Mouse (Mus musculus) ES-E14 (cell line): ENCODE results near the gene Mettl1.

Experiments
- HCFC1 ChIP-seq: IDR thresholded peaks from 2 replicates; pipeline ENCODE4 v1.6.1; 2012; ENCODE audit warnings: low read length, inconsistent platforms, borderline replicate concordance; ENCODE audit not compliant: insufficient read depth
- MAFK ChIP-seq: IDR thresholded peaks from 2 replicates; pipeline ENCODE4 v1.6.1; 2014; ENCODE audit warnings: mild to moderate bottlenecking, low read depth, low read length, inconsistent platforms; ENCODE audit not compliant: insufficient read depth
- ZC3H11A ChIP-seq: IDR thresholded peaks from 2 replicates; pipeline ENCODE4 v1.6.1; 2012; ENCODE audit warnings: low read depth, mild to moderate bottlenecking, inconsistent platforms, low read length, borderline replicate concordance
- ZNF384 ChIP-seq: IDR thresholded peaks from 2 replicates; pipeline ENCODE4 v1.6.1; 2012; ENCODE audit warnings: low read depth, low read length, inconsistent platforms

DNA sequence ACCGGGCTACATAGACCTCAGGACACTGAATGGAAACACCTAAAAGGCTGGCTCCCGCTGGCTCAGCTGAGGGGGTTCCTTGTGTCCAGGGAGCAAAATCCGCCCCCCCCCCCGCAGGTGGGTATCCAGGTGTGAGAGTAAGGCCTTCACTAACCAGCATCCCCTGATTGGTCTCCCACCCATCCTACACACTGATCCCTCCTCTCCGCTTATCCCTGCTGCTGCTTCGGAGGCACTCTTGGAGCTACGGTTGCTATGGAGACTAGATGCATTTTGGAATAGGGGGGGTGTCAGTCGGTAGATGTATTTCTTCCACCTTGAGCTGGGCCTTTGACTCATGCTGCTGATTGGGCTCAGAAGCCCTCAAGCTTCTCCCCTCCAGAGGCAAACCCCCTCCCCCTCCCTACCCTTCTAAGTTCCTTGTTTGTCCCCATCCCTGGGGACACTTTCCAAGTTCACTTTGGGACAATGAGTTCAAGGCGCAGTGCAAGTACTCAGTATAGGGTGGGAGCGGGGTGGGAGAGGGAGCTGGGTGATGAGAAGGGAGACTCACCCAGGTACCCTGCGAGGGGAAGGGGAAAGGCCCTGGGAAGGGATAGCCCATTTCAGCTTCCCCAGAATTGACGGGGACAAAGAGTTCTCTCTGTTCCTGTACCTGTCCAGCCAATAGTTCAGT, 36.9 kb downstream of the Mettl1 start:
- TF ChIP-seq ZNF384: no peak
- TF ChIP-seq ZC3H11A: no peak
- no peak for TF ChIP-seq MAFK
- TF ChIP-seq HCFC1: no peak
